Mouse (Mus musculus): Measurements from ENCODE around the gene Umodl1. TPM values are rescaled to one million over a fixed set of nuclear protein-coding genes. Genes with fewer than 3 reads are reported as not detected.

Gene Umodl1
- total RNA-seq, 1 experiment from 2014 or later = 0.63 TPM

GRCm38 (mm10) chr17:31038381-31038780, 83.9 kb downstream of the Umodl1 start:
- DNase-seq = peak; percentile 64

- DNase-seq = peak; percentile 53
These were observed 85.2 kb downstream of the Umodl1 start for GRCm38 (mm10) chr17:31039626-31040025.

- peak; percentile 34 for DNase-seq
These were observed 86.0 kb downstream of the Umodl1 start for GRCm38 (mm10) chr17:31040421-31040820.

GRCm38 (mm10) chr17:31042751-31043150, 88.3 kb downstream of the Umodl1 start:
- peak; percentile 26 for DNase-seq

- peak; percentile 69 for DNase-seq
These were observed 102.9 kb downstream of the Umodl1 start, which contains the start of gene Abcg1 for GRCm38 (mm10) chr17:31057151-31057890. Gene Abcg1 (plus strand): TSS chr17:31057675.

- DNase-seq = no peak
These were observed 103.7 kb downstream of the Umodl1 start for GRCm38 (mm10) chr17:31057891-31058744.

- peak; percentile 75 for DNase-seq
These were observed 104.3 kb downstream of the Umodl1 start for GRCm38 (mm10) chr17:31058745-31059085.

GRCm38 (mm10) chr17:31060196-31060587, 105.8 kb downstream of the Umodl1 start:
- no peak for DNase-seq

Small RNA genes within 50 kb of the gene (microRNA-seq; reads per million reads assigned to microRNA genes)
- gene Gm24026 = 0 reads per million in 2 experiments

Other genes with a start within 250 kb of the Umodl1 start
- gene Glp1r, start 52.8 kb upstream of the Umodl1 start, total RNA-seq (2021) = 0.19 and 0.26 TPM in 2 replicates
- 11.7 and 21.9 TPM in 2 replicates for gene Abcg1, start 103.0 kb downstream of the Umodl1 start, total RNA-seq (2021)
- 0.78 TPM in 1 of 2 replicates, not detected in the other for gene Tff3, start 175.0 kb downstream of the Umodl1 start, total RNA-seq (2021)
- not detected in 2 replicates for gene Tff2, start 189.6 kb downstream of the Umodl1 start, total RNA-seq (2021)
- not detected in 2 replicates for gene Tff1, start 210.6 kb downstream of the Umodl1 start, total RNA-seq (2021)
- gene Tmprss3, start 244.3 kb downstream of the Umodl1 start, total RNA-seq (2021) = 0.11 TPM in 1 of 2 replicates, not detected in the other